Mouse (Mus musculus) hindbrain, embryonic 15.5 days (tissue): ENCODE measurements around the gene Ssbp4. TPM values are rescaled to one million over a fixed set of nuclear protein-coding genes. Genes with fewer than 3 reads are reported as not detected.

Experiments used
- ATAC-seq: fragments of 200-750 bp; cut with Nextera tagmentation; 2 replicates; pipeline ENCODE4 v1.8.0; 2017; ENCODE audit warnings: low read depth, moderate number of reproducible peaks, moderate TSS enrichment; ENCODE audit not compliant: low FRiP score
- H3K27ac ChIP-seq: fragments of 300-500 bp; sonication (generic); replicated peaks from 2 replicates; pipeline ENCODE4 v1.5.1; 2015; ENCODE audit warnings: mild to moderate bottlenecking, inconsistent platforms
- H3K27me3 ChIP-seq: fragments of 300-500 bp; sonication (generic); 2 replicates; pipeline ENCODE4 v1.6.1; 2015; ENCODE audit warnings: control low read depth, inconsistent platforms
- H3K36me3 ChIP-seq: fragments of 300-500 bp; sonication (generic); 2 replicates; pipeline ENCODE4 v1.6.1; 2015; ENCODE audit warnings: control low read depth, inconsistent platforms
- H3K4me1 ChIP-seq: fragments of 300-500 bp; sonication (generic); replicated peaks from 2 replicates; pipeline ENCODE4 v1.6.1; 2015; ENCODE audit warnings: control low read depth, inconsistent platforms
- H3K4me2 ChIP-seq: fragments of 300-500 bp; sonication (generic); 2 replicates; pipeline ENCODE4 v1.6.1; 2015; ENCODE audit warnings: moderate library complexity, mild to moderate bottlenecking, inconsistent platforms
- H3K4me3 ChIP-seq: fragments of 300-500 bp; sonication (generic); 2 replicates; pipeline ENCODE4 v1.5.1; 2015; ENCODE audit warnings: mild to moderate bottlenecking, inconsistent platforms
- H3K9ac ChIP-seq: fragments of 300-500 bp; sonication (generic); 2 replicates; pipeline ENCODE4 v1.6.1; 2015; ENCODE audit warnings: inconsistent platforms
- H3K9me3 ChIP-seq: fragments of 300-500 bp; sonication (generic); 2 replicates; pipeline ENCODE4 v1.6.1; 2016; ENCODE audit warnings: control low read depth, inconsistent platforms
- WGBS: fragments of 180-500 bp; shearing (Covaris S2); methylation state at CpG from one replicate; pipeline ENCODE4 v1.1.7; 2015; 5-methylcytosine and 5-hydroxymethylcytosine counted together
- polyA plus RNA-seq: library from polyadenylated mRNA; unstranded; fragments of >200 nt; fragmentation: Nextera tagmentation; extraction: Ambion mirVana; gene quantifications from 2 replicates; pipeline ENCODE4 v1.2.1, GENCODE M21; 2015

The Ssbp4 gene
- polyA plus RNA-seq, 1 experiment from 2014 or later, result 172 TPM

DNA sequence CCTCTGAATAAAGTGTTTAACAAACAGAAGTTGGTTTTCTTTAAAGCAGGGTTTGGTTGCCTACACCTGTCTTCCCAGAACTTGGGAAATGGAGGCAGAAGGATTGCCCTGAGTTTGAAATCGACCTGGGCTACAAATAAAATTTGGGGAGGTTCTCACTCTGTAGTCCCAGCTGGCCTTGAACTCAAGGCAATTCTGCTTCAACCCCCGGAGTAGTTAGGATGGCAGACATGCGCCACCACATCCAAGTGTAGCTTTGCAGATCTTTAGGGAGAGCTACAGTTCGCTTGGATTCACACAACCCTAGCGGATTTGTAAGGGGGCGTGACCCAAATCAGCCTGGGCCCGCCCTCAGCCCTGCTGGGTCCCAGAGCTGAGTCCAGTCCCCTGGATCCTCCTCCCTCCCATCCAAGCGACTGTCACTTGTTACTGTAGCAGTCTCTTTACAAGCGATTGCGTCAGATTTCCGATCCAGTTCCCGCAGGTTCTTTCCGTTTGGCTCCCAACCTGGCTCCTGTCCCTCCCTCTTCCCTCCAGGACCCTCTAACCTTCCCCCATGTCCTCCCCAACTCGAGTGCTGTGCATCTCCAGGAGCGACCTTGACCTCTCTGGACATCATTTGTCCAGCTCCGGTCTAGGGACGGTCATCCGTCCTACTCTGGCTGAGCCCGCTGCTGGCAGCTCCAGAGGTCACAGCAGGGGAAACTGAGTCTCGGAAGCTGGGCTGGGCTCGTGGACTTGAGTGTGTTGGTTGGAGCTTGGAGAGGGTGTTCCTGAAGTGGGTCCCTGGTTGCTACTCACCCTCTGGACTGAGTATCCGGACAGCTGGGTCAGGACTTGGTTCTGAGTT lies 22.1 kb upstream of the Ssbp4 start:
- 16% methylated on average over 22 of the region's 22 CpGs for WGBS
- no peak overlapping the region for H3K4me3 ChIP-seq

DNA sequence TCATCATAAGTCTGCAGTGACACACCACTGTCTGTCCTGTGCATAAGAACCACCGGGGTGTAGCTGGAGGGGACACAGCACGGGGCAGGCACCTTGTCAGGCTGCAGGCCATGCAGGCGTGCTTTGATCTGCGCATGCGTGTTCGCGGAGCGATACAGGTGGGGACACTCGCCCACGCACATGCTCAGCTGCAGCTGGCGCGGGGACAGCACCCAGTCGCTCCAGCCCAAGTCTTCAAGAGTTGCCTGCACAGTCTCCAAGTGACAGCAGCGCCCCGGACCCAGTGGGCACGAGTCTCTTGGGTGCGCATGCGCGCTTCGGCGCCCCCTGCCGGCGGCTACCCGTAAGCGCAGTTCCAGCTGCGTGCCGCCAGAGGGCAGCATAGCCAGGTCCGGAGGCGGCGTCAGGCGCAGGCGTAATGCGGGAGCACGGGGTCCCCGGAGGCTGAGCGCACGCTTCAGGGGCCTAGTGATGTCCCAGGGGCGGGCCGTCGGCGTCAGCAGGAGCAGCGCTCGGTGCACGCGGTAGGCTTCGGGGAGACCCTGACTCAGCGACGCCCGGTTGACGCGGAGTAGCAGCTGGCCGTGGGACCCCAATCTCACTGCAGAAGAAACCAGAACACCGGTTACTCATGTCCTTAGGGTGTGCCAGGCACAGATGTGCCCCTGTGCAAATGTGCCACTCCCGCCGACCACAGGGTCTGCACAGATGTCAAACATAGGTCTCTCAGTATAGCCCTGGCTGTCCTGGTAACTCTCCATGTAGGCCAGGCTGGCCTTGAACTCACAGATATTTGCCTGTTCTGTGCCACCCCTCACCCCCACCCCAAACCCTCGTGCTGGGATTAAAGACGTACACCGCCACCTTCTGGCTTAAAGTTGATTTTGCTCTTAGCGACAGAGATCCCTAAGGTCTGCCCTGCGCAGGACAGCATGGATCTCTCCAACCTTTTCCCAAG lies 21.2 kb upstream of the Ssbp4 start:
- under 1% methylated on average over 60 of the region's 60 CpGs for WGBS
- Histone ChIP-seq H3K4me1 (peaks cover 26% of the 10 kb centered on the region), H3K27me3 (peaks cover 5% of the 10 kb centered on the region; the same call in 1 of the 2 replicates), H3K27ac (peak overlapping the region; percentile 68), H3K9ac (peak overlapping the region; percentile 56), H3K36me3 (no peaks in the 10 kb centered on the region), H3K4me2 (peak overlapping the region; percentile 78), H3K9me3 (no peaks in the 10 kb centered on the region), H3K4me3 (peak overlapping the region; percentile 49)
- peak; percentile 93 for ATAC-seq

More for the DNA sequence above, 22.1 kb upstream of the Ssbp4 start:
- Histone ChIP-seq H3K9ac (0 out of 2 replicates have a peak overlapping the region, but pooled peaks have one; percentile 3), H3K4me2 (peak overlapping the region; percentile 78; the same call in 1 of the 2 replicates), H3K27ac (no peak overlapping the region), H3K27me3 (peaks cover 5% of the 10 kb centered on the region; the same call in 1 of the 2 replicates), H3K36me3 (no peaks in the 10 kb centered on the region), H3K9me3 (no peaks in the 10 kb centered on the region), H3K4me1 (peaks cover 26% of the 10 kb centered on the region)
- ATAC-seq, result 0 out of 2 replicates have a peak, but pooled peaks have one; percentile 10

DNA sequence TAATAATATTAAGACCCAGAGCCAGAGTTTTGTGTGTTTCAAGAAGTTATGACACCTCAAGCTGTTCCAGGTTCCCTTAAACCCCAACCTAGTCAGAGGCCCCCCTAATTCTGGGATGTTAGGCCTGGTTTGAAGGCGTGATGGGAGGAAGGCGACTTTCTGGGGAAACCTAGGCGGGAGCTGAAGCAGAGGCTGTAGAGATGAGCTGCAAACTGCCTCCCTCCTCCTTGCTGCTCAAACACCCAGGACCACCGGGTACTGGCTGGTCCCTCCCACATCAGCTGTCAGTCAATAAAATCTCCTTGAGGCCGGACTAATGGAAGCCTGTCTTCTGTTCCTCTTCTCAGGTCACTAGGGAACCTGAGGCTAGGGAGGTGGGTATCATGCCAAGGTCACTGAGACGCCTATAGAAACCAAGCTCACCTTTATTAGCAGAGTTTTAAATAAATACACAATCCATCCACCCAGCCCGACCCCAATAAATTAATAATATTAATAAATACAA lies 20.4 kb upstream of the Ssbp4 start:
- Histone ChIP-seq H3K36me3 (no peaks in the 10 kb centered on the region), H3K9ac (peak overlapping the region; percentile 56), H3K9me3 (no peaks in the 10 kb centered on the region), H3K27me3 (peaks cover 5% of the 10 kb centered on the region; the same call in 1 of the 2 replicates), H3K4me2 (peak overlapping the region; percentile 78), H3K4me3 (peak overlapping the region; percentile 49), H3K4me1 (peaks cover 26% of the 10 kb centered on the region), H3K27ac (peak overlapping the region; percentile 68)
- 59% methylated on average over 7 of the region's 7 CpGs for WGBS
- ATAC-seq, result 0 out of 2 replicates have a peak, but pooled peaks have one; percentile 2

DNA sequence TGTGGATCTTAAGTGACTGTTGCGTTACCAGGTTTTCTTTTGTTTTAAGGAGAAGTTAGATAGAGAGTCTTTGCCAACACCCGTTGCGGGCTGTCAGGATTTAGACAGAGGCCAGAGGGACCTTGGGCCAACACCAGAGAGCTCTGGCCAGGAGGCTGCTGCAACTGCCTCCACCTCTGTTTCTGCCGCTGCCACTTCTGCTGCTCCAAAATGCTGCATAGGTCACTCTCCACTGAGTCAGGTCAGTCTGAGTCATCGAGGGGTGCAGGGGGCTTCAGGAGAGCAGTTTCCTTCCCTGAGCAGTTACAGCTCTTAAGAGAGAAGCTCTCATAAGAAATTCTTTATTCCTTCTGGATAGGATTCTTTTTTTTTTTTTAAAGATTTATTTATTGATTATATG lies 18.4 kb upstream of the Ssbp4 start:
- Histone ChIP-seq H3K4me1 (peaks cover 26% of the 10 kb centered on the region), H3K9me3 (no peaks in the 10 kb centered on the region), H3K4me3 (no peak overlapping the region), H3K9ac (no peak overlapping the region), H3K4me2 (no peak overlapping the region), H3K27ac (no peak overlapping the region), H3K27me3 (peaks cover 8% of the 10 kb centered on the region; the same call in 1 of the 2 replicates), H3K36me3 (no peaks in the 10 kb centered on the region)
- 86% methylated on average over 5 of the region's 5 CpGs for WGBS
- no peak for ATAC-seq

DNA sequence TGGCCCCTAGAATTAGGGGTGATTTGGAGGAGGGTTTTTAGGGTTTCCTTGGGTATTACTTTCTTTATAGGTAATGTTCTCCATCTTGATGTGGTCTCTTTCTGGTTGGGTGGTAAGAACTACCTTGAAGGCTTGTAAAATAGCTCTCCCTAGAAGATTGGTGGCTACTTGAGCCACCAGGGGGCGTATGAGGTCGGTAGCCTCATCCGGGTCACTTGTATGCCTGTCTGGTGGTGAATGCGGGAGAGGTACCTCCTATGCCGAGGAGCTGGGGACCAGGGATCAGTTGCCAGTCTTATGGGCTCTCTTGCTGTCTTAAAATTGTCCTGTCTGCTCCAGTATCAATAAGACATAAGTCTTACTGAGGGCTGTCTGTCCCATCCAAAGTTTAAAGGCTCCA lies 16.4 kb upstream of the Ssbp4 start:
- H3K27me3 ChIP-seq, result 0 out of 2 replicates have a peak, but pooled peaks cover 3% of the 10 kb centered on the region
- 14% methylated on average over 5 of the region's 5 CpGs for WGBS
- no peak overlapping the region for H3K27ac ChIP-seq
- peaks cover 13% of the 10 kb centered on the region for H3K4me1 ChIP-seq
- no peak for ATAC-seq
- H3K9ac ChIP-seq, result no peak overlapping the region
- H3K36me3 ChIP-seq, result no peaks in the 10 kb centered on the region
- H3K4me3 ChIP-seq, result no peak overlapping the region
- H3K9me3 ChIP-seq, result no peaks in the 10 kb centered on the region
- no peak overlapping the region for H3K4me2 ChIP-seq

DNA sequence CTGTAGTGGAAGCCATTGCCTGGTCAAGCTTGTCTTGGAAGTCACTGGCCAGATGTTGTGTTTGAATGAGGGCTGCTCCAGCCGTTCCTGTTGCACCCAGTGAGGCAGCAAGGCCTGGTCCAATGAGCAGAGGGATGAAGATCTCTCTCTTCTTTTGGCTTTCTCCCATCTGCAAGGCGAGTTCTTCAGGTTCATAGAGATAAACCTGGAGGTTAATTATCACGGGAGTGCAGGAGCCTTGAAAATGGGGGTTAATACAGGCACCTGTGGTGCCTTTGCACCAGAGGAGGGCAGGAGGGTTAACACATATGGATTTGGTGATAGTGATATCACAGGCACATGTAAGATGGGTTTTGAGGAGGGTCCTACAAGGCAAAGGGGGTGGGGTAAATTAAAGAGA lies 13.5 kb upstream of the Ssbp4 start:
- Histone ChIP-seq H3K9me3 (no peaks in the 10 kb centered on the region), H3K27ac (no peak overlapping the region), H3K9ac (no peak overlapping the region), H3K36me3 (no peaks in the 10 kb centered on the region), H3K4me3 (no peak overlapping the region), H3K4me2 (no peak overlapping the region), H3K4me1 (no peaks in the 10 kb centered on the region), H3K27me3 (0 out of 2 replicates have a peak, but pooled peaks cover 3% of the 10 kb centered on the region)
- WGBS, result 68% methylated on average over 3 of the region's 3 CpGs
- ATAC-seq, result no peak

DNA sequence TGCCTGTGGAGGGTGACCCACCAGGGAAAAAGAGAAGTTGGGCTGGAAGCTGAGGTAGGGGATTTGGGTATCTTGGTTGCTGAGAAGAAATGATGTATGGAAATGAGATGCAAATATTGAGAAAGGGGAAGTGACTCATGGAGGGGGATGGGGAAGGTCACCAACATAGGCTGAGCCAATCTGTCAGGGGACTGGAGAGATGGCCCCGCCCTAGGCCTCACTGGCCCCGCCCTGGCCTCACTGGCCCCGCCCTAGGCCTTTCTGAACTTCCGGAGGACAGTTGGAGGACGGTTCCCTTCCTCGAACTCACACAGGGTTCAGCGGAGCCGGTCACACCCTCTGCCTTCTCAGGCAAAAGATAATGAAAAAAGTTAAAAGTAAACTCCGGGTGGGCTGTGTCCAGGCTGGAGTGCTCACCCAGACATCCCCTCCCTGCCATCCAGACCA lies 10.2 kb upstream of the Ssbp4 start:
- H3K36me3 ChIP-seq, result no peaks in the 10 kb centered on the region
- H3K4me2 ChIP-seq, result no peak overlapping the region
- H3K4me1 ChIP-seq, result no peaks in the 10 kb centered on the region
- H3K9me3 ChIP-seq, result no peaks in the 10 kb centered on the region
- no peak overlapping the region for H3K9ac ChIP-seq
- 0 out of 2 replicates have a peak, but pooled peaks cover 3% of the 10 kb centered on the region for H3K27me3 ChIP-seq
- no peak overlapping the region for H3K4me3 ChIP-seq
- WGBS, result 27% methylated on average over 9 of the region's 9 CpGs
- ATAC-seq, result 0 out of 2 replicates have a peak, but pooled peaks have one; percentile 10
- H3K27ac ChIP-seq, result no peak overlapping the region

DNA sequence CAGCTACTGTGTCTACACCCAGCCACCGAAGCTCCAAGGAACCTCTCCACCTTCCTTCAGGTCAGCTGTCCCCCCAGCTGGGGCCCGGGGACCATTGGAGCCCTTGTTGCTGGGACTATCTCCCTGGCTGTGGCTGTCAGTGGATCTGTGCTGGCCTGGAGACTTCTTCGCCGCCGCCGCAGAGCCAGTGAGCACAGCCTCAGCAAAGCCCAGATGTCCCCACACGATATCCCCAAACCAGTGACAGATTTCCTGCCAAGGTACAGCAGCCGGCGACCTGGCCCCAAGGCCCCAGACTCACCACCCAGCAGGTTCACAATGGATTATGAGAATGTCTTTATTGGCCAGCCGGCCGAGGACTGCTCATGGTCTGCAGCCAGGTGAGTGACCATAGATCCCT lies 9.3 kb upstream of the Ssbp4 start:
- no peak for ATAC-seq
- H3K9me3 ChIP-seq, result no peaks in the 10 kb centered on the region
- H3K4me2 ChIP-seq, result no peak overlapping the region
- H3K36me3 ChIP-seq, result no peaks in the 10 kb centered on the region
- 0 out of 2 replicates have a peak, but pooled peaks cover 1% of the 10 kb centered on the region for H3K27me3 ChIP-seq
- H3K27ac ChIP-seq, result no peak overlapping the region
- no peak overlapping the region for H3K9ac ChIP-seq
- no peak overlapping the region for H3K4me3 ChIP-seq
- 81% methylated on average over 11 of the region's 11 CpGs for WGBS
- H3K4me1 ChIP-seq, result no peaks in the 10 kb centered on the region

DNA sequence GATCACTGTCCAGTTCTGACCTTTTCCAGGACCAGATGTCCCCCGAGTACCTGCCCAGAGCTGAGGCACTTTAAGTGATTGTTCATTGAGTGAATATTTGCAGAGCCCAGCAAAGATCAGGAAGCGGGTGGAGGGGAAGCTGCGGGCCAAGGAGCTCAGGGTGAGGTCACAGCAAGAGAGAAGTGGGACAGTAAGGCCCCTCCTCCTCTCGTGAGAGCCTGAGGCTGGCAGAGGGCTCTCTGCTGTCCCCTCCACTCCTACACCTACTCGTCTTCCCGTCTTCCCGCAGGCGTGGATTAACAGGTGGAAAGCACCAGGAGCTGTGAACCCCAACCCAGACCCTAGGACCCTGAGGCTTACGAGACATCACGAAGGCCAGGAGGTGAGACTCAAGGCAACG lies 8.0 kb upstream of the Ssbp4 start:
- no peak for ATAC-seq
- Histone ChIP-seq H3K9ac (no peak overlapping the region), H3K27me3 (no peaks in the 10 kb centered on the region), H3K9me3 (no peaks in the 10 kb centered on the region), H3K4me1 (peaks cover 2% of the 10 kb centered on the region), H3K27ac (no peak overlapping the region), H3K4me2 (no peak overlapping the region), H3K4me3 (no peak overlapping the region), H3K36me3 (no peaks in the 10 kb centered on the region)
- WGBS, result 50% methylated on average over 11 of the region's 11 CpGs

DNA sequence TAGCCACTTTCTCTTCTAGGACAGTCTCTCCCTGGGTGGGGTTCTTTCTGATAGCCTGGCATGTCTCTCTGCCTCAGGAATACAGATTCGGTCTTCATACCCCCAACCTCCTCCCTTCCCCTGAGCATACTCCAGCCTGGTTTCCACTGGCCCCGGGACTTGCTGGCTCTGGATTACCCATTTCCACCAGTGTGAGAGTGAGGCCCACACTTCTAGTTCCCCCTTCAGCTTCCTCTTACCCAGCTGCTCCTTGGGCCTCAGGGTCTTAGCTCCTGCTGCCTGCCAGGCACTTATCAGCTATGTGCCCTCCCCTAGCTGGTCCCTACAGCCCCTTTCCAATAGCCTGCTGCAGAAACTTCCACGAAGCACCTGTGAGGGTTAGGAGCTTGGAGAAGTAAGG lies 7.2 kb upstream of the Ssbp4 start, which contains the start of gene Lrrc25:
Gene Lrrc25, plus strand, starts transcription at position 262 of the 400 bp plus-strand sequence.
- no peak within 1 kb of the TSS for H3K9ac ChIP-seq
- no peak for ATAC-seq

DNA sequence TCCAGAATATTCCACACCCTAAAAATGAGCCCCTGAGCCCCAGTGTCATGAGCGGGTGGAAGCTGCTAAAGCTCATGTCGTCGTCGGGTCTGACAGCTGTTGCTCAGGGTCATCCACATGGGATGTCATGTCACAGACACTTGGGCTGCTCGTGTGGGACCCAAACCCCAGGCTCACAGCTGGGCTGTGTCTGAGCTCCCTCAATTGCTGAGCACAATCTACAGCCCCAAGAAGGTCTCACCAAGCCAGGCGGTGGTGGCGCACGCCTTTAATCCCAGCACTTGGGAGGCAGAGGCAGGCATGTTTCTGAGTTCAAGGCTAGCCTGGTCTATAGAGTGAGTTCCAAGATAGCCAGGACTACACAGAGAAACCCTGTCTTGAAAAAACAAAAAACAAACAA lies 6.6 kb upstream of the Ssbp4 start:
- H3K4me2 ChIP-seq, result no peak overlapping the region
- H3K4me1 ChIP-seq, result peaks cover 13% of the 10 kb centered on the region
- 87% methylated on average over 8 of the region's 8 CpGs for WGBS
- no peaks in the 10 kb centered on the region for H3K27me3 ChIP-seq
- H3K36me3 ChIP-seq, result no peaks in the 10 kb centered on the region
- H3K4me3 ChIP-seq, result no peak overlapping the region
- no peak overlapping the region for H3K9ac ChIP-seq
- H3K9me3 ChIP-seq, result no peaks in the 10 kb centered on the region
- no peak for ATAC-seq
- no peak overlapping the region for H3K27ac ChIP-seq

More for the DNA sequence above, 7.2 kb upstream of the Ssbp4 start, which contains the start of gene Lrrc25:
- no peak within 1 kb of the TSS for H3K4me2 ChIP-seq
- no peaks in the 10 kb centered on the region for H3K27me3 ChIP-seq
- peaks cover 9% of the 10 kb centered on the region for H3K4me1 ChIP-seq
- H3K27ac ChIP-seq, result no peak within 1 kb of the TSS
- no peaks in the 10 kb centered on the region for H3K36me3 ChIP-seq
- H3K9me3 ChIP-seq, result no peaks in the 10 kb centered on the region
- H3K4me3 ChIP-seq, result no peak within 1 kb of the TSS
- 84% methylated on average over 3 of the region's 3 CpGs for WGBS
